Mouse (Mus musculus) spleen, embryonic (tissue): ENCODE data around the gene Calml4.
"Not testable (repeated sequence)": the region's sequence is repeated elsewhere in the genome, so short reads cannot be mapped to it uniquely, and the experiment has no call there.

Experiments used
- CTCF ChIA-PET: fragments of 350-600 bp; sonication (Branson Sonifier 250); formaldehyde crosslinking; loops from one replicate; lab custom pipeline; 2022; lab: Charles Lee

Gene Calml4

GRCm38 (mm10) chr9:62834906-62835305 lies 23.0 kb upstream of the Calml4 start:
- CTCF ChIA-PET, result no interaction called here

- CTCF ChIA-PET, result no interaction called here
Observed at GRCm38 (mm10) chr9:62835705-62836446, 22.0 kb upstream of the Calml4 start.

- CTCF ChIA-PET, result interaction anchor here (0.5 to 0.8 kb wide), 6 partner anchors 8 to 802 kb away, joined by 3 to 9 read pairs (median 6); no protein-coding TSS in a partner anchor
Observed at GRCm38 (mm10) chr9:62837611-62838010, 20.3 kb upstream of the Calml4 start.

GRCm38 (mm10) chr9:62838146-62838505 lies 19.8 kb upstream of the Calml4 start:
- CTCF ChIA-PET, result interaction anchor here (0.6 to 0.8 kb wide), 2 partner anchors 511 to 801 kb away, joined by 3 to 9 read pairs; no protein-coding TSS in a partner anchor

- CTCF ChIA-PET, result interaction anchor here (0.7 kb wide), 1 partner anchor 11 kb away, joined by 4 read pairs; no protein-coding TSS in a partner anchor
Observed at GRCm38 (mm10) chr9:62838506-62839171, 19.2 kb upstream of the Calml4 start, which contains the start of gene Cln6. Gene Cln6, plus strand, starts transcription at chr9:62838785.

- CTCF ChIA-PET, result interaction anchor here (0.7 kb wide), 1 partner anchor 12 kb away, joined by 4 read pairs; no protein-coding TSS in a partner anchor
Observed at GRCm38 (mm10) chr9:62839172-62839770, 18.6 kb upstream of the Calml4 start.

- CTCF ChIA-PET, result no interaction called here
Observed at GRCm38 (mm10) chr9:62843356-62844024, 14.4 kb upstream of the Calml4 start.

- CTCF ChIA-PET, result interaction anchor here (0.6 kb wide), 1 partner anchor 1193 kb away, joined by 3 read pairs; no protein-coding TSS in a partner anchor
Observed at GRCm38 (mm10) chr9:62844461-62844860, 13.4 kb upstream of the Calml4 start.

GRCm38 (mm10) chr9:62847694-62848093 lies 10.2 kb upstream of the Calml4 start:
- CTCF ChIA-PET, result interaction anchor here (0.5 to 1.1 kb wide), 8 partner anchors 16 to 276 kb away, joined by 3 to 5 read pairs (median 3); no protein-coding TSS in a partner anchor

GRCm38 (mm10) chr9:62848641-62849040 lies 9.2 kb upstream of the Calml4 start:
- CTCF ChIA-PET, result interaction anchor here (0.6 to 1.1 kb wide), 2 partner anchors 11 to 125 kb away, joined by 4 to 9 read pairs; no protein-coding TSS in a partner anchor

- CTCF ChIA-PET, result no interaction called here
Observed at GRCm38 (mm10) chr9:62851571-62851970, 6.3 kb upstream of the Calml4 start.

- CTCF ChIA-PET, result no interaction called here
Observed at GRCm38 (mm10) chr9:62854483-62854882, 3.4 kb upstream of the Calml4 start.

- CTCF ChIA-PET, result no interaction called here
Observed at GRCm38 (mm10) chr9:62857216-62857615, 664 bp upstream of the Calml4 start.

- CTCF ChIA-PET, result no interaction called here
Observed at GRCm38 (mm10) chr9:62858266-62859019, 563 bp downstream of the Calml4 start.

GRCm38 (mm10) chr9:62860102-62860501 lies 2.2 kb downstream of the Calml4 start:
- CTCF ChIA-PET, result not testable (repeated sequence)

GRCm38 (mm10) chr9:62860866-62861265 lies 3.0 kb downstream of the Calml4 start:
- CTCF ChIA-PET, result no interaction called here

- CTCF ChIA-PET, result not testable (repeated sequence)
Observed at GRCm38 (mm10) chr9:62869236-62869635, 11.4 kb downstream of the Calml4 start.

- CTCF ChIA-PET, result no interaction called here
Observed at GRCm38 (mm10) chr9:62870728-62871127, 12.8 kb downstream of the Calml4 start.

GRCm38 (mm10) chr9:62876966-62877616 lies 19.2 kb downstream of the Calml4 start:
- CTCF ChIA-PET, result no interaction called here

GRCm38 (mm10) chr9:62877825-62878224 lies 19.9 kb downstream of the Calml4 start:
- CTCF ChIA-PET, result no interaction called here
